Mouse (Mus musculus): ENCODE measurements around the gene Fam47e.

DNA sequence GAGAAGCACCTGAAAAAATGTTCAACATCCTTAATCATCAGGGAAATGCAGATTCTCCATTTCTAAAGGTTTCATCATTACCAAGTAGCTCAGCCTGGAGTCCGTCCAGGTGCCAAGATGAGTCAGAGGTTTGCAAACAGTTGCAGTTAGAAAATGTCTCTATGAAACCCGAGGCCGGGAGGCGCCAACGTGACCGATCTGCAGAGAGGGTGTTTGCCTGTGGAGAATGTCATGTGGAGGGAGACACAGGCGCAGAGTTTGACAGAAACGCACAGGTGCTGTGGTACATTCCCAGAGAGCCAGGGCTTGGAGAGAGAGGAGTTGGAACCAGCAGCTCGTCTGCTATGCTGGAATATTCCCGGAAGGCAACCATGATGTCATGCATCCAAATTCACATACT lies 44.2 kb downstream of the Fam47e start:
- TF ChIP-seq EP300 (IDR thresholded peaks at IDR 0.05; ENCODE audit: low read depth in 1 of 2, low read length in 2 of 2) (no peak), HCFC1 (IDR thresholded peaks at IDR 0.05; ENCODE audit: low read depth, low read length) (no peak)

All from MEL (cell line).